Mouse (Mus musculus) cerebellum, adult 8-10 months (tissue): ENCODE data around the gene Zfp709.
"Not testable (repeated sequence)": the region's sequence is repeated elsewhere in the genome, so short reads cannot be mapped to it uniquely, and the experiment has no call there.

Source experiments
- DNase-seq: peaks from one replicate; pipeline ENCODE4 v3.0.0; 2022

The Zfp709 gene

DNA sequence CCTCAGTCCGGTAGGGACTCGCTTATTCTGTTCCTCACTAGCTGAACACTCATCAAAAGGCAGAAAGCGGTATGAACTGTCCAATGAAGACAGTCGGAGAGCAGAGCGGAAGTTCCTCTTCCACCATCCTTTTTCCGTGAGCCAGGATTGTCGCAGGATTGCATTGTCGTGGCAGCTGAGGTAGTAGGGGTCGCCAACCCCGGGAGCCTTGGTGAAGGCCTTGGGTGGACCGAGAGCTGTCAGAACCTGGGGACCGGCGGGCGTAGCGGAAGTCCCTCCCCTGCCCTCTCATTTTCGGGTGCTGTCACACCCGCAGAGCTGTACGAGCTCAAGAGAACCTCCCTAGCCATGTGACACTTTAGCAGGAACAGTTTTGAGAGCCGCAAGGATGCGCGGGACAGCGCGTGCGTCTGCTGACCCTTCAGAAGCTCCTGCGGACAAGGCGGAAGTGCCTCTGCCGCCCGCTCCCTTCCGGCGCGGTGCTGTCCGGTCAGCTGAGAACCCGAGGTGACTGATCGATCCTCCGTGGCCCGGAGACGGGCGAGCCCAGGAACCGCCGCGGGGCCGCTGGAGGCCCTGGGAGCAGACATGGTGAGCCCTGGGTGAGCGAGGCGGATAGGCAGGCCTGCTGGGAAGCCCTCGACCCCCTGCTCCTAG is at the start of gene Zfp709:
TSS of gene Zfp709 (plus strand) at position 402 of the 657 bp plus-strand sequence.
- DNase-seq: peak; percentile 69

DNA sequence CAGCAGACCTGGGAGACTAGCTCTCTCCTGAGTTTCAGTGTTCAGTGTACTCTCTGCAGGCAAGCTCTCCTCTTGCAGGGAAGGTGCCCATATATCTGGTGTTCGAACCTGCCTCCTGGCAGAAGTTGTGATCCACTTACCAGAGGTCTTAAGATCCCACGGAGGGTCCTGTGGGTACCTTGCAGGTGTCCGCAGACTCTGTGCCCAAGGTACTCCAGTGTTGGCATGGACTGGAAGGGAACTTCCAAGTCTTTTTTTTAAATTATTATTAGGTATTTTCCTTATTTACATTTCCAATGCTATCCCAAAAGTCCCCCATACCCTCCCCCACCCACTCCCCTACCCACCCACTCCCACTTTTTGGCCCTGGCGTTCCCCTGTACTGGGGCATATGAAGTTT is 43.6 kb upstream of the Zfp709 start:
- DNase-seq: not testable (repeated sequence)

DNA sequence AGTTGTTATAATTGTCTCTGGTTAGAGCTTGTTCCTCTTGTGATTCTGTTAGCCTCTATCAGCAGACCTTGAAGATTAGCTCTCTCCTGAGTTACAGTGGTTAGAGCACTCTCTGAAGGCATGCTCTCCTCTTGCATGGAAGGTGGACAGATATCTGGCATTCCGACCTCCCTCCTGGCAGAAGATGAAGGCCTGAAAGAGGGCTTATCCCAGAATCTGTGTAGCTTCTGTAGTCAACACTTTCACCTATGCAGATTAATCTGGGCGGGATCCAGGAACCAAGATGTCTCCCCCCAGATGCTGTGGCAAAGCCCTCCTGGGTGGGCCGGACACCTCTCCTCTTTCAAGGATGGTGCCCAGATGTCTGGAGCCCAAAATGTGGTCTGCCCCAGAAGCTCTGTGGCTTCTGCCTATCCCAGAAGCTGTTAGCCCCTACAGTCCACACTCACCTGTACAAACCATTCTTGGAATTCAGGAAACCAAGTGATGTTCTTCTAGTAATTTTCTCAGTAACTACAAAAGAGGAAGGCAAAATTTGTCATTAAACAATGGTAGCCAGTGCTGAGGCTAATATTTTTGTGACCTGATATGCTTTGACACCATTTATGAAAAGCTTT is 40.5 kb upstream of the Zfp709 start:
- not testable (repeated sequence) for DNase-seq

DNA sequence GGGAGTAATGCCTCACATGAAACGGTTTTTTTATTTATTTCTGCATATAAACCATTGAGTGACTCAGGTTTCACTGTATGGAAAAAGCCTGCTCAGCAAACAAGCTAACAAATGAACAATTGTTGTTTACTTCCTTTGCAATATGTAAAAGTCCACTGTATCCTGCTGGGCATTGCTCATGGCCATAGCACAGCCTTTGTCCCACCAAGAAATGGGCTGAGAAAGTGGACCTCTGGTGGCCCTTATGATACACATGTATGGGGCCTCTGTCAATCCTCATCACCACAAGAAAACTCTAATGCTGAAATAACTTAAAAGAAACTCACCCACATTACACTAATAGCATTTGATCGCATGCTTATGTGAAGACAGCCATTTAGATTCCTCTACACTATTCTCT is 39.3 kb upstream of the Zfp709 start:
- not testable (repeated sequence) for DNase-seq

DNA sequence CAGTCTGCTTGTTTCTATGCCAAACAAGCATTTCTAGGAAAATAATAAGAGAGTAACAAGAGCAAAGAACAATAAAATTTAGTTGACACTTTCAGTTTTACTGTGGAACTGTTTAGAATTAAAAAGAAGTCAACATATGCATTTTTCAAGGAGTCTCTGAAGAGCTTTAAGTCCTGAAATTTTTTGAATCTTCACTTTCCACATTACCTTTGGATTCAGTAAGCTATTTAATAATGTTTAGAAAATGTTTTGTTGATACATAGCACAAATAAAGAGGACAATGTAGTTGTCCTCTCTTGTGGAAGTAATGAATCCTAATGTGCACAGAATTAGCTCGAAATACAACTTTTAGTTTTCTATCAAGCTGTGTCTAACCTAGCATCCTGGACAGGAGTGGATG is 37.4 kb upstream of the Zfp709 start:
- not testable (repeated sequence) for DNase-seq

DNA sequence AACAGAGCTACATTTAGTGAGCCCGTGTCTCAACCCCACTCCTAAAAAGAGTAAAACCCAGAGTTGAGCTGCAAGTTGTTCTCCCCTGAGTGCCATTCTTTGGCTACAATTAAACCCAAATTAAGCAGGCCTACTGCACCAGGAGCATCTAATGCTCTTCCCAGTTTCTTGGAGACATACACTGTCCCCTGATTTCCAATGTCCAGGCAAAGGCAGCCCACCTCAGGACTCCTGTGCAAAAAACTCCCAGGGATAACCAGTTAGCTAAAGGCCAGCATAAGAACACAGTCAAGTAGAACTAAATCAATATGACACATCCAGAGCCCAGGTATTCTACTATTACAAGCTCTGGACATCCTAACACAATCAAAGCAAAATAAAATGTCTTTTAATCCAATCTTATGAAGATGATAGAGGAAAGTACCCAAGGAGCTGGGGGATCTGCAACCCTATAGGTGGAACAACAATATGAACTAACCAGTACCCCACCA is 35.8 kb upstream of the Zfp709 start:
- not testable (repeated sequence) for DNase-seq

DNA sequence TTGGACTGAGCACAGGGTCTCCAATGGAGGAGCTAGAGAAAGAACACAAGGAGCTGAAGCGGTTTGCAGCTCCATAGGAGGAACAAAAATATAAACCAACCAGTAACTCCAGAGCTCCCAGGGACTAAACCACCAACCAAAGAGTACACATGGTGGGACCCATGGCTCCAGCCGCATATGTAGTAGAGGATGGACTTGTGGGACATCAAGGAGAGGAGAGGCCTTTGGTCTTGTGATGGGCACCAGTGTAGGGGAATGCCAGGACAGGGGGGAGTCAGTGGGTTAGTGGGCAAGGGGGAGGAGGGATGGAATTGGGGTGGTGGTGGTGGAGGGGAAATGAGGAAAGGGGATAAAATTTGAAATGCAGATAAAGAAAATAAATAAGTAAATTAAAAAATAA is 35.1 kb upstream of the Zfp709 start:
- not testable (repeated sequence) for DNase-seq

DNA sequence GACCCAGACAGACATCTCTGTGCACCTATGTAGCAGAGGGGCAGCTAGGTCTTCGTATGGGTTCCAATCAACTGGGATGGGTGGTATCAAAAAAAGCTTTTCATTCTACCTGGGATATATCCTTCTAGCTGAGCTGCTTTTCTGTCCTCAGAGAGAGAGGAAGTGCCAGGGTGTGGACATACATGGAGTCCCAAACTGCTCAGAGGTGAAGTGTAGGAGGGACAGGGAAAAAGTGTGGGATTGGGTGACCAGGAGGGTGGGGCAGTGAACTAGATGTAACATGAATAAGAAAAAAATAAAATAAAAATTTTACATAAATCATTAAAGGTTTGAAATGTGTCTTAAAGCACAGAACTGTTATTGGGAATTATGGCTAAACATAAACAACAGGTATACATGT is 30.8 kb upstream of the Zfp709 start:
- DNase-seq: not testable (repeated sequence)

DNA sequence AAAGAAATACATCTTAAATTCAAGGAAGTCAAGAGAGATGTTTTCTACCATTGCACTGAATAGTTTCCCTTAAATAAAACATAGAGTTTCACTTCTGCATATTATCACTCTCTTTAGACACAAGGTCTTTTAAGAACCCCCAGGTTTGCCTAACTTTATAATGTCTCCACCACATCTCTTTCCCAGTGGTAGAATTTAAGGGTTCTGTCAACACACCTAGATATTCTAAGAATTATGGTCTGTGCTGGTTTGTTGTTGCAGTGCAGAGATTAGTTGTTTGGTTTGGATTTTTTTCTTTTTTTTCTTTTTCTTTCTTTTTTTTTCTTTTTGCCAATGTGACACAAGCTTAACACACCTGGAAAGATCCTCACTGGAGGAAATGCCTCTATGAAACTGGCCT is 28.5 kb upstream of the Zfp709 start:
- DNase-seq: not testable (repeated sequence)

DNA sequence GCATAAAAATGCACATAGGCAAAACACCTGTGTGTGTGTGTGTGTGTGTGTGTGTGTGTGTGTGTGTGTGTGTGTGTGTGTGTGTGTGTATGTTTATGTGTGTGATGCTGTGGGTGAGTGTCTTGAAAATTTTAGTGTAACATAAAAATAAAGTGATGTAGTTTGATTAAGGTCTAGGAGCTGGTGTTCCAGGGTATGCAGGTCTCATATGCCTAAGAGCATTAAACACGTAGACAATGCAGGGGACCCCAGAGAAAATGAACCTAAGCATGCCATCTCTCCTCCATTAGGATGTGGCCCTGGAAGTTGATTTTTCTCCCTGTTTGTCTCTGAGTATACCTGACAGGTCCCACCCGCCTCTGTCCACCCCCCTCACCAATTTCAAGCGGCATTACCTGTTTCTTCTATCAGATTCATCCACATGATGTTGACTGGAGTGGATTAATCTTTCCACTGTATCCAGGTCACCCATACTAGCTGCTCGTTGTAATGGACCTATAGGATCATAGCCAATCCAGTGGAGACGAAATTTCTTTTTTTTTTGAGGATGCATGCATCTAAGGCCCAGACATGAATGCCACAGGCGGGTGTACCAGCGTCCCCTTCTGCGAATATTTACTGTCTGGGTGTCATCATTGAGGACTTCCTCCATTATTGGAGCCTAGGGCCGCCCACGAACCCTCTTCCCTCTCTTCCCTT is 25.0 kb upstream of the Zfp709 start:
- DNase-seq: not testable (repeated sequence)

DNA sequence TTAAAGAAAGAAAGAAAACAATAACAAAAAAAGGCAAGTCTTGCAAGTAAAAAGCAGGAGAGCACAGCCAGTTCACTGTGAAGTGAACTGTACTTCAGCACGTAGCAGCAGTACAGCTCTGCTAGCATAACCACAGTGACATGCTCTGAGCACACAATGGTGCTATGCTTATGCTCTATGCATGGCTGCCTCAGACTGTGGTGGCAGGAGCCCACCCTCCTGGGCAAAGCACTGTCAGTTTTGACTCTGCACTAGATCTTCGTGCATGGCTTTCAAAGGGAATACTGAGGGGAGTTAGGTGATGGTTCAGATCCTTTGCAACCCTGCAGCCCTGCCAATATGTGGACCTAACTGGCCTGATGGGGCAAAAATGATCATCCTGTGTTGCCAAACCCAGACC is 24.5 kb upstream of the Zfp709 start:
- DNase-seq: not testable (repeated sequence)

DNA sequence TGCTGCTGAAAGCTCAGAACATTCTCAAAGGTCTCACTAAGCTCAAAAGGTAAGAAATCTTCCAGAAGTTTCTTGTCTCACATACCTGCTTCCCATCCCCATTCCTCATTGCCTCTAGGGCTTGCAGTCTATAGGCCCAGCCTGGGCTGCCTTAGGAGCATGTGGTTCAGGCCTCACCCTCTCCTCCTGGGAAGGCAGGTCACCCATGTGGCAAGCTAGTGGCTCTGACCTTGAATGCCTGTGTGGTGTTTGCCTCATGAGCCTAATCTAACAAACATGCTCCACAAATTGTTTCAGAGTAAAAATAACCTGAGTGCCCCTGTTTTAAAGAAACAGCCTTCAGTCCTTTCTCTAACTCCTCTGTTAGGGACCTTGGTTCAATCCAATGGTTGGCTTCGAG is 20.3 kb upstream of the Zfp709 start:
- not testable (repeated sequence) for DNase-seq

DNA sequence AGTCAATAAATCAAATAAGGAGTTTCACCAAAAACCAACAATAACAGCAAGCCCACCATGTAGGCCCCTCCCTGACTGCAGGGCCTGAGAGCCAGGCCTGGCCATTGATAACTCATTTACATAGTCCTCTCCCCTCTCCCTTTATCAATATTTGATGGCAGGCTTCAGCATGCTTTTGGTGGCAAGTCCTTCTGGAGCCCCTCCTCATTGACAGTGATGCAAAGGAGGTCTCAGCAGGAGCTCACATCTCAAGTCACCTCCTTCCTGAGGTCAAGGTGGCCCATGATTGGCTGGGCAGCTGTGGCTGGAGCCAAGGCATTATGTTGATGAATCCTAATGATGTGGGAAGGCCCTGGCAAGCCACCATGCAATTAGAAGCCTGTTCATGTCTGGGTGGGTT is 19.8 kb upstream of the Zfp709 start:
- not testable (repeated sequence) for DNase-seq

DNA sequence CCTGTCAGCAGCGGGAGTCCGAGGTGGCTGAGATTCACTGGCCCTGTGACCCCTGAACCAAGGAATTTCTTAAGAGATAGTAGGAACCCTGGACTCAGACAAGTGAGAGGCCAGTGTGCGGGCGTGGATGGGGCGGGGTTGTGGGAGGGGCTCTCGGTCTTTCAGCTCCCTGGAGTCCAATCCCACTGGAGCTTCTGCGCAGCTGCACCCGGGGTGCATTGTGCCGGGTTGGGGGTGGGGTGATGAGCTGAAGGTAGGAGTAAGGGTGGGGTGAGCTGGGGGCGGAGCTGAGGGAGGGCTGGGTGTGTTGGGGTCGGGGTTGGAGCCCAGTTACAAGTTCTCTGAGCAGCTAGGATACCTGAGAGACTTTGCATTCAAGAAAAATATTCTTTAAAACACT is 18.8 kb downstream of the Zfp709 start:
- not testable (repeated sequence) for DNase-seq

DNA sequence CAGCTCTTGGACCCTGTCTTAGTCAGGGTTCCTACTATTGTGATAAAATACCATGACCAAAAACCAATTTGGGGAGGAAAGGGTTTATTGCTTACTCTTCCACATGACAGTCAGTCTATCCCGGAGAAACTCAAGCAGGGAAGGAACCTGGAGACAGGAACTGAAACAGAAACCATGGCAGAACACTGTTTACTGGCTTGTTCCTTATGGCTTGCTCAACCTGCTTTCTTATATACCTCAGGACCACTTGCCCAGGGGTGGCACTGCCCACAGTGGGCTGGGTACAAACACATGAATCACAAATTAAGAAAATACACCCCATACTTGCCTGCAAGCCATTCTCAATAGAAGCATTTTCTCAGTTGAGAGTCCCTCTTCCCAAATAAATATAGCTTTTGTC is 21.3 kb downstream of the Zfp709 start:
- DNase-seq: not testable (repeated sequence)

DNA sequence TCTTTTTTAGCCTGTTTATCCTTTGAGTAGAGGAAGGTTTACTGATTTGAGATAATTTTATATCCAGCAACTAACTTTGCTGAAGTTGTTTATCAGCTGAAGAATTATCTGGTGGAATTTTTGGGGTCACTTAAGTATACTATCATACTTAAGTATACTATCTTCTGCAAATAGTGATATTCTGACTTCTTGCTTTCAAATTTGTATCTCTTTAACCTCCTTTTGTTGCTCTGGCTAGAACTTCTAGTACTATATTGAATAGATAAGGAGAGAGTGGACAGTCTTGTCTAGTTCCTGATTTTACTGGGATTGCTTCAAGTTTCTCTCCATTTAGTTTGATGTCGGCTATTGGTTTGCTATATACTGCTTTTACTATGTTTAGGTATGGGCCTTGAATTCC is 25.0 kb downstream of the Zfp709 start:
- DNase-seq: no peak

DNA sequence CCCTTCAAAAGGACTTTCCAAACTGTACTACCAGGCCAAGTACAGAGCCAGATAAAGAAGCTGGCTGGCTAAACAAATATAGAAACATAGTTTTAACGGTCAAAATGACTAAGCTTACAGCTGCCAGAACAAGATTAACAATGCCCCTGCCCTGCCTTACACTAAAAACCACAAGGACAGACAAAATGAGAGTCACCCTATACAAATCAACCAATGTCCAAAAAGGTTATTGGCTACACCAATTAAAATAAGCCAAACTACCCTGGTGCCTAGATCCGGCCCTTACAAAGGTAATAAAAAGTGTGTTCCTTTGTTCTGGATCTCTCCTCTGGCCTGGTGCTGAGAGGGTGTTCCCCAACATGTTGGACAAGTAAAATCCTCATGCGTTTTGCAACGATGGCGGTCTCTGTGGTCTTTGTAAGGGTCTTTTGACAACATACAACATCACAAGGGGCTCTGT is 26.0 kb downstream of the Zfp709 start:
- no peak for DNase-seq

DNA sequence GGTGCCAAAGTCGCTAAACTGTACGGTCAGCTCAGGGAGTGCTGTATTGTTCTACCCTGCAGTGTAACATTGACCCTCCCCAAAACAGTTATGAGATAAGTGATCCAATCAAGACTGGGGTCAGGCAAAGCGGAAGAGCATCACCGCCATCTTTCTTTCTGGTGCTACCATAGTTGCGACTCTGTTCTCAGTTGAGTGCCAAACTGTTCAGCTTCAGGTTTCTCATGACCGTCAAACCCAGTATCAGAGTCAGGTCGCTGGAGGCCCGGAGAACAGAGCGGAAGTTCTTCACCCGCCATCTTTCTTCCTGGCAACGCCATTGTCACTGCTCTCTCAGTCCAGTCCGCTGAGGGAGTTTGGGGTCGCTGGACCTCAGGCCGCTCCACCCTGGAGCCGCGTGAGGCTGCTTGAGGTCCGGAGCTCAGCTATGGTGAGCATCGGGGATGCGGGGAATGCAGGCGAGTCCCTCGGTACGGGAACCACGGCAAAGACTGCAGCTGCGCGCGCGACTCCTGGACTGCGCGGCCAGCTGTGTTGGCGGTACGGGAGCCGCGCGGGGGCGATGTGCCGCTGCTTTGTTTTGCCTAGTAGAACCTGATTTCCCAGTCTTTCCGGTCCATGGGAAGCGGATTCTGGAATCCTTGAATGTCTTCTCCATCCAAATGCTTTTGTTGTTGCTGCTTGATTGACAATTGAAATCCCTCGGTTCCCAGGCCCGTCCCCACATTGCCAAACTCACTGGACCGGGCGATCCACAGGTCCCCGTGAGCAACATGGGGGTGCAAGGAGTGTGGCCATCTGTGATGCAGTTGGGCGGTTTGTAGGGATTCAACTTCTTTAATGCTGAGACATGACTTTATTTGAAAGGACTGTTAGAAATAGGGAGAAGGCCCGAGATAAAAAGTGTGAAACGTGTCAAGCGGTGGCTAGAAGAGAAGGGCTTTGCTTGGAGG is 26.8 kb downstream of the Zfp709 start, which contains the start of the genes Zfp882 and Zfp617:
TSS of gene Zfp882 (plus strand) at position 300 of the 953 bp plus-strand sequence.
TSS of gene Zfp617 (plus strand) at position 327 of the 953 bp plus-strand sequence.
- peak; percentile 88 for DNase-seq

DNA sequence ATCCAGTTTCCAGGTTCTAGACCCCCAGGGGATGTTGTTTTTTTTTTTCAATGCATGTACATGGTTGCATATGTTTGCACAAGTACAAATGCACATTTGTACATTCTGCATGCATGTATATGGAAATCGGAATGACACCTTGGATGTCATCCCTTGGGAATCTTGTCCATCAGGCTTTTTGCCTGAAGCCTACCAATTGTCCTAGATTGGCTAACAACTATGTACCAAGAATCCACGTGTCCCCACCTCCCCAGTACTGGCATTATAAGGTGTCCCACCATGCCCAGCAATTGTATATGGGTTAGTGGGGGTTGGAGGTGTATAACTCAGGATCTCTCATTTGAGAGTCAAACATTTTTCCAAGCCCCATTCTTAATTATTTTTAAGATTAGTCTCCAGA is 30.5 kb downstream of the Zfp709 start:
- no peak for DNase-seq

DNA sequence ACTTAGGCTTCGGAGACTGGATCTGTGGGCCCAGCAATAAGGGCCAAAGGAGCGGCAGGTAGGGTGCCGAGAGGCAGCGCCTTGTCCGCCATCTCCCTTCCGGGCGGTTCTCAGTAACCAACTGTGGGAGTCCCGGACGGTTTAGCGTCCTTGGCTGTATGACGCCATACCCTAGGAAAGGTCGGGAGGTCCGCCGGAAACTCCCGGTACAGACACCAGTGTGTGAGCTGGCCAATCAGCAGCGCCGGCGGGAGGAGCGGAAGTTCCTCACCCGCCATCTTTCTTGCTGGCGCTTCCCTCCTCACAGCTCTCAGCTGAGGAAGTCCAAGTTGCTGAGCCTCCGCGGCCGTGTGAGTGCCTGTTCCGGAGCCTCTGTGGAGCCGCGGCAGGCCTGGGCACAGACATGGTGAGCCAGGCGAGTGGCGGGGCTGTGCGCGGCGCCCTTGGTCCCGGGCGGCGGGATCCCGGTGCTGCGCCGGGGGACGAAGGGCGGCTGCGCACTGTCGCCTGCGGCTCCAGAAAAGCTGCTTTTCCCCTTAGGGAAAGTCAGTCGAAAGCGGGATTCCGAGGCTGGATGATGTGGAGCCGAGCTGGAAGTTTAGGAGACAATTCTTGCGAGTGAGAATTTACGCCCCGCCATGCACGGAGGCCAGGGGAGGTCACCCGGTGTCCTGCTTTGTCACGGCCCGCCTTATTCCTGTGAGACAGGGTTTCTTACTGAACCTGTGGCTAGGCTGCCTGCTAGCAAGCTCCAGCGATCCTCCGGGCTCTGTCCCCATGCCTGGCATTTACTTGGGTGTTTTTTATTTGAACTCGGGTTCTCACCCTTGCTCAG is 41.0 kb downstream of the Zfp709 start:
- DNase-seq: peak; percentile 92

DNA sequence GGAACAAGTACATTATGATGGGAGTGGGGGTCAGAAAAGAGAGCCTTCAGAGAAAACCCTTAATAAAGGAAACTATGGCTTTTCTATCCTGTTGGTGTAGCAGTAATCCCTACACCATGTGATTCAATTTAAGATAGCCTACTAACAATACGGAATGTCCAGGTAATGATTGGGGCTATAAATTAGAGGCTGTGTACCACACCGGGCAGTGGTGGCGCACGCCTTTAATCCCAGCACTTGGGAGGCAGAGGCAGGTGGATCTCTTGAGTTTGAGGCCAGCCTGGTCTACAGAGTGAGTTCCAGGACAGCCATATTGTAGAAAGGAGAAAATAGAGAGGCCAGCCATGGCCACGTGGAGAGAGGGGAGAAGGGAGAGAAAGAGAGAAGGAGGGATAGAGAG is 44.0 kb downstream of the Zfp709 start:
- no peak for DNase-seq
